Mouse (Mus musculus): ENCODE measurements around the gene Kcns3. TPM values are rescaled to one million over a fixed set of nuclear protein-coding genes. Genes with fewer than 3 reads are reported as not detected.
A peak's percentile ranks its signal among the peaks of the same experiment; 100 is the strongest.
"Not testable (repeated sequence)": the region's sequence is repeated elsewhere in the genome, so short reads cannot be mapped to it uniquely, and the experiment has no call there.

The Kcns3 gene
- polyA plus RNA-seq, 1 experiment from 2014 or later = 0.50 TPM

DNA sequence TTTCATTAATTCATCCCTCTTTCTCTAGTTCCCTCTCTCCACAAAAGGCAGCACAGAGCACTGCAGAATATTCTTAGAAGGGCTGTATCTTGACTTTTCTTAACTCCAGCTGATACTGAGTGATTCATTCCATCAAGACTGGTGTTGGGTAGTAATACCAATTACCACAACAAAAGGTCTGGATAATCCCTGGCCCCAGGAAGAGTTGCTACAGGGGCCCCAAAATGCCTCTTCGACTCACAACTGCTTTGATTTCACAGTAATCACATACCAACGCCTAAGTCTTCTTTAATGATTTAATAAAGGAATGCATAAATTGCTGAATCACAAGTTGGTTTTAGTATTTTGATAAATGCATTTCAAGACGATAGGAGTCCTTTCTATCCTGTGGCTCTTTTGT, 21.7 kb downstream of the Kcns3 start:
- WGBS (ENCODE audit: insufficient replicate concordance) = 49% methylated on average over 3 of the region's 3 CpGs
- Histone ChIP-seq H3K27ac (ENCODE audit: low read depth, low read length) (no peak overlapping the region), H3K9me3 (replicated peaks; ENCODE audit: control insufficient read depth, low read length) (no peaks in the 10 kb centered on the region), H3K4me2 (no peak overlapping the region), H3K9ac (ENCODE audit: low read depth, low read length) (no peak overlapping the region), H3K4me3 (ENCODE audit: low read depth, low read length) (no peak overlapping the region), H3K27me3 (ENCODE audit: control insufficient read depth, insufficient read depth, low read length) (no peaks in the 10 kb centered on the region), H3K36me3 (ENCODE audit: control insufficient read depth, insufficient read depth, low read length) (no peaks in the 10 kb centered on the region), H3K4me1 (ENCODE audit: control insufficient read depth, insufficient read depth, low read length) (no peaks in the 10 kb centered on the region)
- no peak for ATAC-seq (replicated peaks; ENCODE audit: insufficient number of reproducible peaks, low FRiP score, low TSS enrichment)

DNA sequence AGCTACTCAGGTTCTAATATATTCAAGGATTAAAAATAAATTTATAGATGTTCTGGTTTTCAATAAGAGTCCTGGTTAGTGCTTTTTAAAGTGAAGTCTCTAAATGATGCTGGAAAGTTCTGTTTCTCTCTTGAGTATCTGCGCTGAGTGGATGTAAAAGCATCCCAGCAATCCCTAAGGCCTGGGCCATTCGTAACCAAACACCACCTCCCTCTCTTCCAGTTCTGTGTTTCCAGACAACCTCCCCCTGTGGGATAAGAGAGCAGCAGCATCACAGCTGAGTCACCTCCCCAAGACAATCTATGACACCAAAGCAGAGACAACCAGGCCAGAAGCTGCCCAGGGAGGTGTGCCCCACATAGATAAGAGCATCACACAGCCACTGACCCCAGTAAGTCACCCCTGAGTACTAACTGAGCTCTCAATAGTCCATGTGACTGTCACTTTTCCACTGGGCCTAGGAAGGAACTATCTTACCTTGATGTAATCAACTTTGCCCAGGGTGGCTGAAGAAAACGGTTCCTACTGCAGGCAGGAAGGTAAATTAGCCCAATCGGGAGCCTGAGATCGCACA, 24.6 kb downstream of the Kcns3 start:
- Histone ChIP-seq H3K4me1 (ENCODE audit: control insufficient read depth, insufficient read depth, low read length) (no peaks in the 10 kb centered on the region), H3K4me3 (ENCODE audit: low read depth, low read length) (no peak overlapping the region), H3K27me3 (ENCODE audit: control insufficient read depth, insufficient read depth, low read length) (no peaks in the 10 kb centered on the region), H3K27ac (ENCODE audit: low read depth, low read length) (no peak overlapping the region), H3K4me2 (no peak overlapping the region), H3K36me3 (ENCODE audit: control insufficient read depth, insufficient read depth, low read length) (no peaks in the 10 kb centered on the region), H3K9ac (ENCODE audit: low read depth, low read length) (no peak overlapping the region), H3K9me3 (replicated peaks; ENCODE audit: control insufficient read depth, low read length) (no peaks in the 10 kb centered on the region)
- 25% methylated on average over 5 of the region's 5 CpGs for WGBS (ENCODE audit: insufficient replicate concordance)
- peak; percentile 90 for ATAC-seq (replicated peaks; ENCODE audit: insufficient number of reproducible peaks, low FRiP score, low TSS enrichment)

DNA sequence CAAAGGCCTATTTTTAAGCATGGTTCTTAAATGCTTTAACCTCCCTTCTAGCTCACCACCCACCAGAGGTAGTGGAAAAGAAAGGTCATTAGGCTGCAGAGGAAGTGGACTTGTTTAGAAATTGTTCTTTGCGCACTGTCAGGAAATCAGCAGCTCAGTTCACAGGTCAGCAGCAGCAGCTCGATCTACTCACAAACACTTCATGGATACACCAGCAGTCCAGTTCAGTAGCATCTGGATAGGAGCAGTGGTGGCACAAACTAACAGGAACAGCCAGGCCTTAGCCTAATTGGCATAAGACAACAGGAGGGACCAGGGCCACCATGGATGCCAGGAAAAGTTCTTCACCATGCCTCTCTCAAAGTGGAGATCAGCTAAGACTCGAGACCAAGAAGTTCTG, 49.3 kb downstream of the Kcns3 start:
- ATAC-seq (replicated peaks; ENCODE audit: insufficient number of reproducible peaks, low FRiP score, low TSS enrichment) = no peak
- Histone ChIP-seq H3K36me3 (ENCODE audit: control insufficient read depth, insufficient read depth, low read length) (no peaks in the 10 kb centered on the region), H3K27me3 (ENCODE audit: control insufficient read depth, insufficient read depth, low read length) (no peaks in the 10 kb centered on the region), H3K4me3 (ENCODE audit: low read depth, low read length) (no peak overlapping the region), H3K4me2 (no peak overlapping the region), H3K4me1 (ENCODE audit: control insufficient read depth, insufficient read depth, low read length) (no peaks in the 10 kb centered on the region), H3K27ac (ENCODE audit: low read depth, low read length) (no peak overlapping the region), H3K9me3 (replicated peaks; ENCODE audit: control insufficient read depth, low read length) (no peaks in the 10 kb centered on the region), H3K9ac (ENCODE audit: low read depth, low read length) (no peak overlapping the region)
- WGBS (ENCODE audit: insufficient replicate concordance) = 67% methylated on average over 3 of the region's 3 CpGs

DNA sequence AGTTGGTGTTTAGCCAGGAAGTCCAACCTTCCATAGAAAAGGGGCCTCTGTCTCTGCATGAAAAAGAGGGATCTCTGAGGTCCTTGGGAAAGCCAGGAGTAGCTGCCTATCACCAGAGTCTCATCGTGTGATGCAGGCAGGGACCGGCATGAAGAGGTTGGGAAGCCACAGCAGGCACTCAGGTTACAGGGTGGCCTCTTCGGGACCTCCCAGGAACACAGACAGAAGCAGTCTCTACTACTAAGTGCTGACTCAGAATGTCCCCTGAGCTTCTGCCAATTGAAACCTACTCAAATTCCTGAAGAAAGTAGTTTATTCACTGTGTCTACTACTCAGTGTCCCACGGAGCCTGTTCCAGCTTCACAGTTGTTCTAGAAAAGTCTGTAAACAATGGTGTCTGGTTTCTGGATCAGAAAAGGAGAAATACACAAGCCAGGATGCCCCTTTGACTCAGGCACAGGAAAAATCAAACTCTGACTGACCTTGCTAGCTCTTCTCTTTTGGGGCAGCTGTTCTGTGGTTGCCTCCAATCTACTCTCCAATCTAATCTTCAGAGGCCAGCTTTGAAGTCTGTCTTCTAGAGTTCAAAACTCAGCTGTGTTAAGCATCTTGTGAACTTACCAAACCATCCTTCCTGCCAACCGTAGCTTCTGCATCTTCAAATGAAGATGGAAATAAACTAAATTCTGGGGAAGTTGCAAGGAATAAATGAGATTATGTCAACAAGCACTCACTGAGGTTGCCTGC, 62.1 kb downstream of the Kcns3 start:
- Histone ChIP-seq H3K36me3 (ENCODE audit: control insufficient read depth, insufficient read depth, low read length) (no peaks in the 10 kb centered on the region), H3K9ac (ENCODE audit: low read depth, low read length) (no peak overlapping the region), H3K4me3 (ENCODE audit: low read depth, low read length) (no peak overlapping the region), H3K27ac (ENCODE audit: low read depth, low read length) (no peak overlapping the region), H3K9me3 (replicated peaks; ENCODE audit: control insufficient read depth, low read length) (no peaks in the 10 kb centered on the region), H3K27me3 (ENCODE audit: control insufficient read depth, insufficient read depth, low read length) (no peaks in the 10 kb centered on the region), H3K4me1 (ENCODE audit: control insufficient read depth, insufficient read depth, low read length) (no peaks in the 10 kb centered on the region), H3K4me2 (no peak overlapping the region)
- no peak for ATAC-seq (replicated peaks; ENCODE audit: insufficient number of reproducible peaks, low FRiP score, low TSS enrichment)
- WGBS (ENCODE audit: insufficient replicate concordance) = 41% methylated on average over 5 of the region's 5 CpGs

DNA sequence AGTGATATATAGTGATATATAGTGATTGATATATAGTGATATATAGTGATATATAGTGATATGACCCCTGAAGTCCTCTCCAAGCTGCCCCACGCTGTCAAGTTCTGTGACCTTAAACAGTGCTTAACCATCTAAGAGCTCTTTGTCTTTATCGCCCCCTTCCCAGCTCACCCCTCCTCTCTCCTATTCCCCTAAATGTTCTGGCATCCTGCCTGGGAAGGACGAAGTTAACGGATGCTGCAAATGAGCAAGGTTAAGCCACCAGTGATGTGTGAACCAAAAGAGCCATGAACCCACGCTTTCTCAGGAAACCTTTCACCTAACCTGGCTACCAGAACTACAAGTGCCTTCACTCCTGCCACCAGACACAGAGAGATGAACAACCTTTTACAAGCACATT, 64.0 kb downstream of the Kcns3 start:
- no peaks in the 10 kb centered on the region for H3K36me3 ChIP-seq (ENCODE audit: control insufficient read depth, insufficient read depth, low read length)
- no peak overlapping the region for H3K9ac ChIP-seq (ENCODE audit: low read depth, low read length)
- no peaks in the 10 kb centered on the region for H3K9me3 ChIP-seq (replicated peaks; ENCODE audit: control insufficient read depth, low read length)
- no peaks in the 10 kb centered on the region for H3K27me3 ChIP-seq (ENCODE audit: control insufficient read depth, insufficient read depth, low read length)
- no peak overlapping the region for H3K4me3 ChIP-seq (ENCODE audit: low read depth, low read length)
- ATAC-seq (replicated peaks; ENCODE audit: insufficient number of reproducible peaks, low FRiP score, low TSS enrichment) = no peak
- WGBS (ENCODE audit: insufficient replicate concordance) = 66% methylated on average over 5 of the region's 5 CpGs
- no peak overlapping the region for H3K4me2 ChIP-seq
- H3K4me1 ChIP-seq (ENCODE audit: control insufficient read depth, insufficient read depth, low read length) = no peaks in the 10 kb centered on the region
- no peak overlapping the region for H3K27ac ChIP-seq (ENCODE audit: low read depth, low read length)

DNA sequence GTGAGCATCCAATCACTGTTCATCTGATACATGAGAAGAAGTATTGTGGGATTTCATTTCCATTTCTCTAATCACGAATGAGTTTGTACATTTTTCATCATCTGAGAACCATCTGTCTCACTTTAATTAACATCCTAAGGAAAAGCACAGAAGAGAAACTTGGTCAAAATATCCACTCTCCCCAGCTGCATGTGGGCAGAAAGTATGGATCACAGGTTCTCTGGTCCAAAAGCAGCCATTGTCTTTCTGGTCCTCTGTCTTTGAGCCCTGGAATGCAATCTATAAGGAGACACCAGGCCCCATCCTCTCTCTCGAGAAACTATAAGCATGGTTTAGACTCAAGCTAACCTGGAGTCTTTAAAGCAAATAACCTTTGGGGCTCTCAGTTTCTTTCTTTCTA, 79.8 kb downstream of the Kcns3 start:
- Histone ChIP-seq H3K4me1 (ENCODE audit: control insufficient read depth, insufficient read depth, low read length) (no peaks in the 10 kb centered on the region), H3K4me3 (ENCODE audit: low read depth, low read length) (no peak overlapping the region), H3K9me3 (replicated peaks; ENCODE audit: control insufficient read depth, low read length) (no peaks in the 10 kb centered on the region), H3K4me2 (no peak overlapping the region), H3K27me3 (ENCODE audit: control insufficient read depth, insufficient read depth, low read length) (no peaks in the 10 kb centered on the region), H3K36me3 (ENCODE audit: control insufficient read depth, insufficient read depth, low read length) (no peaks in the 10 kb centered on the region), H3K9ac (ENCODE audit: low read depth, low read length) (no peak overlapping the region), H3K27ac (ENCODE audit: low read depth, low read length) (no peak overlapping the region)
- WGBS (ENCODE audit: insufficient replicate concordance) = 74% methylated on average over 2 of the region's 2 CpGs
- ATAC-seq (replicated peaks; ENCODE audit: insufficient number of reproducible peaks, low FRiP score, low TSS enrichment) = no peak

DNA sequence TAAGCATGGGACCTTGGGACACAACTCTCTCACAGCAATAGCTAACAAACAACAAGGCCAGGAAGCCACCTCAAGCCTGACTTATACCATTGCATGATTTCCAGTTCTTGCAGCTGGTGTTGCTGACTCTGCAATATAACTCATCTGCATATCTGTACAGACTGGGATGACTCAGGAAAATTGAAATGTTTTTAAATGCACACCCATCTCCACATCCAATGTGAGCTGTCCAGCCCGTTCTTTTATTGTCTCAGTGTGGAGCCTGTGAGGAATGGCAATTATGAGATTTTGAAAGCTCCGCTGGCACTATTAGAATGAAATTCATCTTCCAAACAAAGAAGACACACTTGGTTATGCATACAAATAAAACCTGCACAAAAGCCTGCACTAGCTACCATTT, 84.0 kb downstream of the Kcns3 start:
- no peak overlapping the region for H3K4me2 ChIP-seq
- ATAC-seq (replicated peaks; ENCODE audit: insufficient number of reproducible peaks, low FRiP score, low TSS enrichment) = no peak
- H3K4me1 ChIP-seq (ENCODE audit: control insufficient read depth, insufficient read depth, low read length) = no peaks in the 10 kb centered on the region
- H3K9ac ChIP-seq (ENCODE audit: low read depth, low read length) = no peak overlapping the region
- no peaks in the 10 kb centered on the region for H3K9me3 ChIP-seq (replicated peaks; ENCODE audit: control insufficient read depth, low read length)
- WGBS (ENCODE audit: insufficient replicate concordance) = 79% methylated on average over 2 of the region's 2 CpGs
- no peaks in the 10 kb centered on the region for H3K36me3 ChIP-seq (ENCODE audit: control insufficient read depth, insufficient read depth, low read length)
- no peak overlapping the region for H3K27ac ChIP-seq (ENCODE audit: low read depth, low read length)
- no peak overlapping the region for H3K4me3 ChIP-seq (ENCODE audit: low read depth, low read length)
- H3K27me3 ChIP-seq (ENCODE audit: control insufficient read depth, insufficient read depth, low read length) = no peaks in the 10 kb centered on the region

DNA sequence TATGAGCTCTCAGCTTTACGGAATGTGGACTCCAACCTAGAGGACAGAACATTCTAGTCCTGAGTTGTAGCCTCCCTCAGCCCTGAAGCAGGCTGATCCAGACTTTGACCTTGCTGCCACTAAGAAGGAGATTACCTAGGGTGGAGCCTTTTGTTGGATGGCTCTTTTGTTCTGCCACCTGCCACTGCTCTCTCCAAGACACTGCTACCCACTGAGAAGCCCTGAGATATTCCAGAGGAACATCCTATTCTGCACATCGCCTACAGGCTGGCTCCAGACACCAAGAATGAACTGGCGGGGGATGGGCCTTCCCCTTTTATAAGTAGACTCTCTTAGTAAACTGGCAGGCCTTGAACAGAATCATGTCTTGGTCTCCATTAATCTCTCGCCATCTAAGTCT, 98.2 kb downstream of the Kcns3 start:
- H3K4me3 ChIP-seq (ENCODE audit: low read depth, low read length); ATAC-seq (replicated peaks; ENCODE audit: insufficient number of reproducible peaks, low FRiP score, low TSS enrichment): not testable (repeated sequence)
- WGBS (ENCODE audit: insufficient replicate concordance) = 66% methylated on average over 4 of the region's 4 CpGs

DNA sequence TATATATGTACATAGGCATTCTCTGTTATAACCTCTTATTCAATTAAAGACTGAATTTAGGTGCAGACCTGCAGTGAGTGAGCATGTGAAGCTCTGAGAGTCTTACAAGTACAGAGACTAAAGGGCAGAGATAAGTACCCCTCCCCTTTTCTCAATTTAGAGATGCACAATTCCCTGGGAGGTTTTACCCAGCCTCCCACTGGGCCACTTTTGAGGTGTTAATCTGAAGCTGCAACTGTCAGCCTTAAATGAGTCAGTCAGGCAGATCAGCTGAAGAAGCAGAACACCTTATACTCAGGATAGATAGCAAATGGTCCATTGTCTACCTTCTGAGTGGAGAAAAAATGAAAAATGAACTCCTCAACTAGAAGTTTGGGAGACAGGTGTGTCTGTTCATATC, 109.0 kb downstream of the Kcns3 start:
- Histone ChIP-seq H3K27me3 (ENCODE audit: control insufficient read depth, insufficient read depth, low read length) (no peaks in the 10 kb centered on the region), H3K4me3 (ENCODE audit: low read depth, low read length) (no peak overlapping the region), H3K4me2 (no peak overlapping the region), H3K9ac (ENCODE audit: low read depth, low read length) (no peak overlapping the region), H3K27ac (ENCODE audit: low read depth, low read length) (no peak overlapping the region), H3K36me3 (ENCODE audit: control insufficient read depth, insufficient read depth, low read length) (no peaks in the 10 kb centered on the region), H3K9me3 (replicated peaks; ENCODE audit: control insufficient read depth, low read length) (no peaks in the 10 kb centered on the region), H3K4me1 (ENCODE audit: control insufficient read depth, insufficient read depth, low read length) (no peaks in the 10 kb centered on the region; the same call in 1 of the 2 replicates)
- ATAC-seq (replicated peaks; ENCODE audit: insufficient number of reproducible peaks, low FRiP score, low TSS enrichment) = no peak

More for the DNA sequence above, 98.2 kb downstream of the Kcns3 start:
- H3K27me3 ChIP-seq (ENCODE audit: control insufficient read depth, insufficient read depth, low read length); H3K27ac ChIP-seq (ENCODE audit: low read depth, low read length); H3K9me3 ChIP-seq (replicated peaks; ENCODE audit: control insufficient read depth, low read length); H3K4me1 ChIP-seq (ENCODE audit: control insufficient read depth, insufficient read depth, low read length); H3K4me2 ChIP-seq; H3K36me3 ChIP-seq (ENCODE audit: control insufficient read depth, insufficient read depth, low read length); H3K9ac ChIP-seq (ENCODE audit: low read depth, low read length): not testable (repeated sequence)
